Mouse (Mus musculus) intestine, embryonic 15.5 days (tissue): ENCODE measurements around the gene Col25a1. TPM values are rescaled to one million over a fixed set of nuclear protein-coding genes. Genes with fewer than 3 reads are reported as not detected.
A peak's percentile ranks its signal among the peaks of the same experiment; 100 is the strongest.

ENCODE experiments used
- ATAC-seq: fragments of 200-750 bp; cut with Nextera tagmentation; 2 replicates; pipeline ENCODE4 v1.8.0; 2017; ENCODE audit warnings: moderate TSS enrichment, moderate library complexity
- H3K27ac ChIP-seq: fragments of 300-500 bp; sonication (generic); 2 replicates; pipeline ENCODE4 v1.5.1; 2015; ENCODE audit warnings: mild to moderate bottlenecking, inconsistent platforms
- H3K27me3 ChIP-seq: fragments of 300-500 bp; sonication (generic); replicated peaks from 2 replicates; pipeline ENCODE4 v1.6.1; 2015; ENCODE audit warnings: inconsistent platforms
- H3K36me3 ChIP-seq: fragments of 300-500 bp; sonication (generic); 2 replicates; pipeline ENCODE4 v1.6.1; 2015; ENCODE audit warnings: inconsistent platforms
- H3K4me1 ChIP-seq: fragments of 300-500 bp; sonication (generic); replicated peaks from 2 replicates; pipeline ENCODE4 v1.6.1; 2015; ENCODE audit warnings: inconsistent platforms
- H3K4me2 ChIP-seq: fragments of 300-500 bp; sonication (generic); replicated peaks from 2 replicates; pipeline ENCODE4 v1.6.1; 2015; ENCODE audit warnings: mild to moderate bottlenecking, inconsistent platforms
- H3K4me3 ChIP-seq: fragments of 300-500 bp; sonication (generic); replicated peaks from 2 replicates; pipeline ENCODE4 v1.5.1; 2015; ENCODE audit warnings: inconsistent platforms
- H3K9ac ChIP-seq: fragments of 300-500 bp; sonication (generic); 2 replicates; pipeline ENCODE4 v1.6.1; 2015; ENCODE audit warnings: inconsistent platforms
- H3K9me3 ChIP-seq: fragments of 300-500 bp; sonication (generic); 2 replicates; pipeline ENCODE4 v1.6.1; 2016; ENCODE audit warnings: inconsistent platforms
- WGBS: fragments of 180-500 bp; shearing (Covaris S2); methylation state at CpG from one replicate; pipeline ENCODE4 v1.1.7; 2015; 5-methylcytosine and 5-hydroxymethylcytosine counted together
- polyA plus RNA-seq: library from polyadenylated mRNA; unstranded; fragments of >200 nt; fragmentation: Nextera tagmentation; extraction: Ambion mirVana; gene quantifications from 2 replicates; pipeline ENCODE4 v1.2.1, GENCODE M21; 2015

Col25a1 gene
- polyA plus RNA-seq, 1 experiment from 2014 or later, result 1.9 TPM

DNA sequence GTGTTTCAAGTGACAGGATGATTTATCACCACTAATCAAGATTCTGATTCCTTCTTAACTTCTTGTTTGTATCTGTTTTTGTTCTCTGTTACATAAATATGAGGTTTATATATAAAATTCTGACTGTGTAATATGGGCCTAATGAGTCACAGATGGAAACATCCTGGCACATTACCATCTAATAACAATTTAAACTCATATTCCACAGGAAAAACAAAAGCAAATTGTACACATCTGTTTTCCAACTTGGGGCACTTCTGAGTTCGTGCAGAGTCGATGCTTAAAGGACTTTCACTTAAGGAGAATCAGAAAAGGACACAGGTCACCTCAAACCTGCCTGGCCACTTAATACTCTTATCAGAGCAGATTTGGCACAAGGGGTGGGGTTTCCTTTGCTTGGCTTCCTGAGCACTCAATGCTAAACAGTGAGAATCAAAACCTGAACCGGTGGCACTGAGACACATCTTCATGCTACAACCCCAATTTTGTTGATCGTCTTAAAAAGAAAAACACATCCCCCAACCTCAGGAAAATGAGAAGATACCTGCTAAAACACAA lies 342.0 kb downstream of the Col25a1 start:
- no peaks in the 10 kb centered on the region for H3K4me1 ChIP-seq
- no peaks in the 10 kb centered on the region for H3K9me3 ChIP-seq
- no peaks in the 10 kb centered on the region for H3K36me3 ChIP-seq
- no peak overlapping the region for H3K4me3 ChIP-seq
- no peak overlapping the region for H3K27ac ChIP-seq
- ATAC-seq, result no peak
- no peaks in the 10 kb centered on the region for H3K27me3 ChIP-seq
- H3K9ac ChIP-seq, result no peak overlapping the region
- H3K4me2 ChIP-seq, result no peak overlapping the region
- WGBS, result 21% methylated on average over 4 of the region's 4 CpGs

DNA sequence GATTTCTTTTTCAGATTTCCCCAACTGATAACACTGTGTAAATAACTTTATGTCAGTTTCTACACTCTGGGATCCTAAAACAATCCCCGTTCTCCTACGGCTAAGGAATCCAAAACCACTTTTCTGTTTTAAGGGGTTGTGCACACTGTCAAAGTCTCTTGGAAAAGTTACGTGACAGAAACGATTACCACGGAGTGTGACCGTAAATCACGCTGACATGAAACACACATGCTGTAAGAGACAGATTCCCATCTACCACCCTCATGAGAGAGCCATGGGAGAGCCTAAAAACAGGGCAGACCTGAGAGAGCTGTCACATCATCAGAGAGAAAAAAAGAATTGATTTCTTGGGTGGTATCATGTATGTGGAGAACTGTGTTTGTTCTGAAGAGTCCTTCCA lies 342.7 kb downstream of the Col25a1 start:
- H3K27me3 ChIP-seq, result no peaks in the 10 kb centered on the region
- H3K36me3 ChIP-seq, result no peaks in the 10 kb centered on the region
- H3K9me3 ChIP-seq, result no peaks in the 10 kb centered on the region
- 30% methylated on average over 7 of the region's 7 CpGs for WGBS
- no peaks in the 10 kb centered on the region for H3K4me1 ChIP-seq
- no peak overlapping the region for H3K9ac ChIP-seq
- no peak overlapping the region for H3K4me3 ChIP-seq
- H3K27ac ChIP-seq, result no peak overlapping the region
- ATAC-seq, result no peak
- H3K4me2 ChIP-seq, result no peak overlapping the region

DNA sequence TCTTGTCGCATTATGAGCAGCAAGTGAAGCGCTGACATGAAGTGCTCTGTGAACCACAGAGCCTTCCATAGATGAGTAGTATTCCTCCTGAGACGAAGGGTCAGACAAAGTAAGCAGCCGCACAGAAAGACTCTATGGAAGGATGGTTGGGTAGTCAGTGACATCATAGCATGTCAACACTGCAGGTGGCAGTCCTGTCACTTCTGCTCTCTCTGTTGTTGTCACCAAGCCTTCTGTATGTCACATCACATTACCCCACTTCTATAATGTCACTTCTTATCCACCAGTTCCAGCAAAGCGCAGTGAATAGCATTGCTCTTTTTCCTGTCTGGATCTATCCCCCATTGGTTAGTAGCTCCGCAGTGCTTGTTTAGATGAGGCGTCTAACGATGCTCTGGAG lies 351.2 kb downstream of the Col25a1 start:
- Histone ChIP-seq H3K9ac (no peak overlapping the region), H3K27me3 (no peaks in the 10 kb centered on the region), H3K4me2 (no peak overlapping the region), H3K4me3 (no peak overlapping the region), H3K4me1 (no peaks in the 10 kb centered on the region), H3K27ac (no peak overlapping the region), H3K9me3 (no peaks in the 10 kb centered on the region), H3K36me3 (no peaks in the 10 kb centered on the region)
- 92% methylated on average over 8 of the region's 8 CpGs for WGBS
- no peak for ATAC-seq

DNA sequence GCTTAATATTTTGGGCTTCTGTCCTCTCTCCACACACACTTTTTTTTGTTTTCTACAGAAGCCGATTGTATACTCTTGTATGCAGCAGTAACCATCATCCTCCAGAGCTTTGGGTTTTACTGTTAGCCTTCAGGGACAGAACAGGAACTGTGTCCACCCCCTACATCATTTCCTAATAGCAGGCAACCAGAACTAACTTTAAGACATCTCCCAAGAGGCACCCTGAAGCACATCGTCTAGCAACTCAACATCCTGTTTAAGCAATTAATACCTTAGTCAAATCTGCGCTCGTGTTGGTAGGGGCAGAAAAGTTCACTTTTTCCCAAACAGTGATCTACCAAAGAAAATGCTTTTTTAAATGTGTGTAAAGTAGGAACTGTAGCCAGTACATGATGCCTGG lies 357.5 kb downstream of the Col25a1 start:
- H3K9ac ChIP-seq, result no peak overlapping the region
- WGBS, result 77% methylated on average over 4 of the region's 4 CpGs
- ATAC-seq, result no peak
- H3K27me3 ChIP-seq, result no peaks in the 10 kb centered on the region
- H3K27ac ChIP-seq, result no peak overlapping the region
- H3K4me2 ChIP-seq, result no peak overlapping the region
- no peak overlapping the region for H3K4me3 ChIP-seq
- H3K36me3 ChIP-seq, result no peaks in the 10 kb centered on the region
- H3K9me3 ChIP-seq, result no peaks in the 10 kb centered on the region
- H3K4me1 ChIP-seq, result no peaks in the 10 kb centered on the region

DNA sequence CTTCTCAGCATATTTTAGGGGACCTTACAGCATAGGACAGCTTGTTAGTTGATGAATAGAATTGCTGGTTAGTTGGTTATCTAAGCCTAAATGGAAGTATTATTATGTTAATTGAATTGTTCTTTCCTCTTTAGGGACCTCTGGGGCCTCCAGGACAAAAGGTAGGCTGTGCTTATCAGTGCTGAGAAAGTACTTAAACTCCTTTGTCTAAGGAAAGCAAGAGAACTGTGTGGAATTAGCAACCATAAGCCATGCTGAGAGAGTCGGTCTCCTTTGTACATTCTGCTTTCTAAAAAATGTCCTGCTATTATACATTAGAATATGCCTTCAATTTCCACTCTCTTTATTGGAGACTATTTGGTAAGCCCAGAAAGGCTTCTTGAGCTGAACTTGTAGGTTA lies 362.9 kb downstream of the Col25a1 start:
- Histone ChIP-seq H3K27me3 (no peaks in the 10 kb centered on the region), H3K36me3 (no peaks in the 10 kb centered on the region), H3K4me2 (no peak overlapping the region), H3K27ac (no peak overlapping the region), H3K9ac (no peak overlapping the region), H3K4me3 (no peak overlapping the region), H3K9me3 (no peaks in the 10 kb centered on the region), H3K4me1 (no peaks in the 10 kb centered on the region)
- 54% methylated on average over 1 of the region's 1 CpGs for WGBS
- ATAC-seq, result no peak

DNA sequence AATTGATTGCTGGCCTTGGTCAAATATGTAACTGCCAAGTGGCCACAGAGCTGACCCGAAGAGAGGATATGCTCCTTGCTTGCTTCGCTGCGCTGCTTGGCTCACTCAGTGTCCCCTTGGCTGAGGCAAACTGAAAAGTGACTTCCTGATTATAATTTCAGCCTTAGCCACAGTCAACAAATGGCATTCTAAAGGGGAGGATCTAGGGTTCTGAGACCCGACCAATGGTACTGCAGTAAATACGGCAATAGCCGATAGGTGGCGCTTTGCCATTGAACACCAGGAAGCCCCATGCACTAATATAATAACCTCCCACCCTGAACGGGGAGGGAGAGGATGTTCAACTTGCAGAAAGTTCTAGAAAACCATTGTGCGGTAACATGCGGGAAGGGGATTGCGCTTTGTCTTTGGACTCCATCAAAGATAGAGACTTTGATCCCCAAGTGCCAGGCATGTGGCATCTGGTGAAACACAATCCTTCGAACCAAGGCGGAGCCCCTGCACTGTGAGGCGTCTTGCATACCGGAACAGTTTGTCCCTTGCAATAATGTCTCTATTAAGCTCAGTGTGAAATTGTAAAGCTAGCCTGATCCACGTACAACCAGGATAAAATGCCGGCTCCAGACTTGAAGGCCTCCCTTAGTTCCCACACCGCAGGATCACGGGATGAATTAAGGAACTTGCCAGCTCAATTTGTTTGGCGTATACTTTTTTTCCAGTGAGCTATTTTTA lies 363.5 kb downstream of the Col25a1 start:
- no peaks in the 10 kb centered on the region for H3K27me3 ChIP-seq
- H3K4me1 ChIP-seq, result no peaks in the 10 kb centered on the region
- no peaks in the 10 kb centered on the region for H3K36me3 ChIP-seq
- no peak overlapping the region for H3K4me3 ChIP-seq
- H3K9me3 ChIP-seq, result no peaks in the 10 kb centered on the region
- 76% methylated on average over 20 of the region's 20 CpGs for WGBS
- no peak overlapping the region for H3K4me2 ChIP-seq
- no peak overlapping the region for H3K9ac ChIP-seq
- no peak overlapping the region for H3K27ac ChIP-seq
- ATAC-seq, result no peak

DNA sequence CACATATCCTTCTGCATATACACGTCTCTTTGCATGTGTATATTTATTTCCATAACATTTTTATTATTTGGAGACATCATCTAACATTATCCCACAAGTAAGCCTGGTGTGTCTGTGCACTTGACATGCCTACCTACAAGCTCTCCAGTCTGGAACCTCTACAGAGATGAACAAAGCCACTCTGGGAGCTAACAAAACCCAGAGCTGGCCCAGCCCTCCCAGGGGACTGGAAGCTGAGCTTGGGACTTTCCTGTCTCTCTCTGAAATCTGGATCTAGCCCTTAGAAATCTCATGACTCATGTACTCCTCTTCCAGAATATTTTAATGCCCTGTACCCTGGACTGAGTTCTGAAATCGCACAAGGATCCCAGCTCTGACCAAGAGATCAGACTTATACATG lies 365.7 kb downstream of the Col25a1 start:
- H3K27ac ChIP-seq, result no peak overlapping the region
- WGBS, result 92% methylated on average over 2 of the region's 2 CpGs

DNA sequence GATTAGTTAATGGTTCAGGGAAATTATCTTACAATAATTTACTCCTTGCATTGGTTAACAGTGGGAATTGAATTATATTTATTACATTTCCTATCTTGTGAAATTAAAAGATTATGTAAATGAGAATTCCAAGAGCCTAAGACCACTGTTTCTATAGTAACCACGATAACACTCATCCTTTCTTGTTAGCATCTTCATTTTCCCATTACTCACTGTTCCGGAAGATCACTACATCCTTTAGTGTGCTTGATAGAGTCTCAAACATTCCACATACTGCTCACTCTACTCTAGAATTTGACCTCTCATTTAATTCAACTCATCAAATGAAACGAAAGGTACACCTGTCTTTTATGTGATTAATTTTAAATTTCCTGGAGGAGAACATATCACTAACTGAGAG lies 370.4 kb downstream of the Col25a1 start:
- ATAC-seq, result no peak
- H3K4me2 ChIP-seq, result no peak overlapping the region
- no peaks in the 10 kb centered on the region for H3K27me3 ChIP-seq
- H3K9ac ChIP-seq, result no peak overlapping the region
- WGBS, result 75% methylated on average over 3 of the region's 3 CpGs
- H3K9me3 ChIP-seq, result no peaks in the 10 kb centered on the region
- H3K27ac ChIP-seq, result no peak overlapping the region
- H3K4me3 ChIP-seq, result no peak overlapping the region
- no peaks in the 10 kb centered on the region for H3K36me3 ChIP-seq
- no peaks in the 10 kb centered on the region for H3K4me1 ChIP-seq

More for the DNA sequence above, 365.7 kb downstream of the Col25a1 start:
- ATAC-seq, result no peak
- Histone ChIP-seq H3K27me3 (no peaks in the 10 kb centered on the region), H3K4me3 (no peak overlapping the region), H3K4me1 (no peaks in the 10 kb centered on the region), H3K36me3 (no peaks in the 10 kb centered on the region), H3K9me3 (no peaks in the 10 kb centered on the region), H3K4me2 (no peak overlapping the region), H3K9ac (no peak overlapping the region)

DNA sequence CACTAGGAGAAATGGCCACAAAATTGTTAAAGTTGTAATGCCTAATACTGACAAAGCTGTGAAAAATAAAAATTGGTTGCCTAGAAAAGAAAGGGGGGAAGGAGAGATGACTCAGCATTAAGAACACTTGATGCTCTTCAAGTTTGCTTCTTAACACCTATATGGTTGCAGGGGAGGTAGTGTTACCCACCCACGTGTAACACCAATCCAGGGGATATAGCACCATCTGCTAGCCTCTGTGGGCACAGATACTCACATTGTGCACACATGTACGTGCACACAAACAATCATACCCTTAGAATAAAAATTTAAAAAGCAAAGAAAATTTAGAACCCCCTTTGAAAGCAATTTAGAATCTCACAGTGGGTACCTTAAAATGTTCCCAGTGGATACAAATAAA lies 377.0 kb downstream of the Col25a1 start:
- H3K36me3 ChIP-seq, result no peaks in the 10 kb centered on the region
- no peak overlapping the region for H3K27ac ChIP-seq
- H3K4me2 ChIP-seq, result no peak overlapping the region
- 84% methylated on average over 2 of the region's 2 CpGs for WGBS
- H3K4me1 ChIP-seq, result no peaks in the 10 kb centered on the region
- H3K4me3 ChIP-seq, result no peak overlapping the region
- no peaks in the 10 kb centered on the region for H3K9me3 ChIP-seq
- no peak overlapping the region for H3K9ac ChIP-seq
- H3K27me3 ChIP-seq, result no peaks in the 10 kb centered on the region
- no peak for ATAC-seq

DNA sequence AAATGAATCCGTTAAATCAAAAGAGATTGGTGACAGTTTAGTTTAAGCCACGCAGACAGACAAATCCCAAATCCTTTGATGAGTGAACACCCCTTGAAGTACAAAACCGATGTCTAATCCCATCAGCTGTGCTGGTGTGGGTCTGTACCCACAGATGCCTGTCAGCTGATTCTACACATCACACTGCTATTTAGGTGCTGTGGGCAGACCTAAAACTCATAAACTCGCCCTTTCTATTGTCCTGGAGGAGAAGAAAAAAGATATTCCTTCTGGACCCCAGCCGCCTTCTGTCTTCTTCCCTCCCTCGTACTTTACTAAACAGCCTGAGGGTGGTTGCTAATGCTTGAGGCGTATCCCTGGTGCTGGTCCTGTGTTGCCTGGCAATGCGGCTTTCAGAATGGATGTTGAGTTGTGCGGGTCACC lies 387.2 kb downstream of the Col25a1 start:
- H3K4me1 ChIP-seq, result peaks cover 4% of the 10 kb centered on the region; the same call in 1 of the 2 replicates
- no peak overlapping the region for H3K27ac ChIP-seq
- no peaks in the 10 kb centered on the region for H3K27me3 ChIP-seq
- H3K36me3 ChIP-seq, result no peaks in the 10 kb centered on the region
- no peak overlapping the region for H3K4me3 ChIP-seq
- no peak overlapping the region for H3K9ac ChIP-seq
- H3K9me3 ChIP-seq, result no peaks in the 10 kb centered on the region
- H3K4me2 ChIP-seq, result no peak overlapping the region
- no peak for ATAC-seq
- 87% methylated on average over 9 of the region's 9 CpGs for WGBS

DNA sequence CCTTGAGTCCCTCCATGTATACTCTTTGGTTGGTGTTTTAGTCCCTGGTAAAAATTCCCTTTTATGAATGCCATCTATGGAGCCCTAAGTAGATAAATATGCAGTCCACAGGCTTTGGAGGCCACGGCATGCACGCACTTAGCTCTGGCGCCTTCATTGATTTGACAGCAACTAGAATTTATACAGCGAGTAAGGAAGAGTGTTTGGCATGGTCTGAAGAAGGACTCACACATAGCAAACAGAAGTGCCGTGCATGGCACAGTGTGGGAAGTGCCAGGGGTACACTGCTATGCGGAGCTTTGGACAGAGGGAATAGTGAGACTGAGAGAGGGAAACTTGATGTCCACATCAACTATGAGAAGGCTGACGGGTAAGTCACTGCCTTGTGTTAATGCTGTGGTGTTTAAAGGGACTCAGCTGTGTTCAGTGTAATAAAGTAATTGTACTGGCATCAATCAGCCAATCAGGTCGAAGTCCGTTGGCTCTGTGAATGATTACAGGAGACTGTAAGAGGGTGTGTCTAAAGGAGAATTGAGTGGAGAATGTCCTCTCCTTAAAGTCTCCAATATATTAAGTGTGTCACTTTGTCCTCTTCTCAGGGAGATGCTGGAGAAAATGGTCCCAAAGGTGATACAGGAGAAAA lies 390.7 kb downstream of the Col25a1 start:
- Histone ChIP-seq H3K4me1 (peaks cover 4% of the 10 kb centered on the region; the same call in 1 of the 2 replicates), H3K4me3 (no peak overlapping the region), H3K27me3 (no peaks in the 10 kb centered on the region), H3K9ac (no peak overlapping the region), H3K36me3 (no peaks in the 10 kb centered on the region), H3K27ac (no peak overlapping the region), H3K9me3 (no peaks in the 10 kb centered on the region), H3K4me2 (no peak overlapping the region)
- ATAC-seq, result peak; percentile 99
- 73% methylated on average over 9 of the region's 9 CpGs for WGBS

DNA sequence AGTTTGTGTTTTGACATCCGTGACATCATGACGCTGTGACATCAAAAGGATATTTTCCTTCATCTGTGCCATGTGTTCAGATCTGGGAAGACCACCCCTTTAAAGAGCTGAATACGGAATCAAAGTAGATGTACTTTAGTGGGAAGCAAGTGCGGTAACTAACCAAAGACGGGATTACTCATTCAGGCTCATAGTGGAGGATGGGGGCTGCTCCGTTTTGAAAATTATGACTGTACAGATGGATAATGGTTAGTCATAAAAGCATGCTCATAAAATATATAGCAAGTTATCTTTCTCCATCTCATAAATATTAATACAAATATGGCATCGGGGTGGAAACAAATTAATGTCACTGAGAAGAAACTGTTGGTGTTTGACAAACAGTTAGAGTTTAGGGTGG lies 391.7 kb downstream of the Col25a1 start:
- Histone ChIP-seq H3K4me3 (no peak overlapping the region), H3K9ac (no peak overlapping the region), H3K4me1 (peaks cover 4% of the 10 kb centered on the region; the same call in 1 of the 2 replicates), H3K27ac (no peak overlapping the region), H3K4me2 (no peak overlapping the region), H3K27me3 (no peaks in the 10 kb centered on the region), H3K9me3 (no peaks in the 10 kb centered on the region), H3K36me3 (no peaks in the 10 kb centered on the region)
- WGBS, result 83% methylated on average over 7 of the region's 7 CpGs
- no peak for ATAC-seq
